Mouse (Mus musculus) neural tube, embryonic 11.5 days (tissue): Measurements from ENCODE around the gene Sema5b. TPM values are rescaled to one million over a fixed set of nuclear protein-coding genes. Genes with fewer than 3 reads are reported as not detected.

ENCODE experiments used
- ATAC-seq: fragments of 200-750 bp; cut with Nextera tagmentation; 2 replicates; pipeline ENCODE4 v1.8.0; 2017; ENCODE audit warnings: moderate number of reproducible peaks, mild to moderate bottlenecking, moderate TSS enrichment, moderate library complexity; ENCODE audit not compliant: insufficient read depth, low FRiP score, low TSS enrichment
- DNase-seq: peaks from one replicate; pipeline ENCODE4 v3.0.0-alpha.2; 2015; ENCODE audit warnings: low spot score
- H3K27ac ChIP-seq: fragments of 300-500 bp; sonication (generic); 2 replicates; pipeline ENCODE4 v1.5.1; 2014; ENCODE audit warnings: low read depth, mild to moderate bottlenecking, low read length
- H3K27me3 ChIP-seq: fragments of 300-500 bp; sonication (generic); 2 replicates; pipeline ENCODE4 v1.6.1; 2014; ENCODE audit warnings: mild to moderate bottlenecking, low read length, mixed read lengths; ENCODE audit not compliant: control insufficient read depth, insufficient read depth
- H3K36me3 ChIP-seq: fragments of 300-500 bp; sonication (generic); 2 replicates; pipeline ENCODE4 v1.6.1; 2014; ENCODE audit warnings: mild to moderate bottlenecking, low read length, moderate library complexity, mixed read lengths; ENCODE audit not compliant: control insufficient read depth, insufficient read depth
- H3K4me1 ChIP-seq: fragments of 300-500 bp; sonication (generic); 2 replicates; pipeline ENCODE4 v1.6.1; 2014; ENCODE audit warnings: low read length, mixed read lengths; ENCODE audit not compliant: control insufficient read depth, insufficient read depth
- H3K4me2 ChIP-seq: fragments of 300-500 bp; sonication (generic); 2 replicates; pipeline ENCODE4 v1.6.1; 2014; ENCODE audit warnings: low read depth, mild to moderate bottlenecking, moderate library complexity
- H3K4me3 ChIP-seq: fragments of 300-500 bp; sonication (generic); 2 replicates; pipeline ENCODE4 v1.5.1; 2014; ENCODE audit warnings: low read depth, low read length
- H3K9ac ChIP-seq: fragments of 300-500 bp; sonication (generic); 2 replicates; pipeline ENCODE4 v1.6.1; 2014; ENCODE audit warnings: mild to moderate bottlenecking, low read length
- H3K9me3 ChIP-seq: fragments of 300-500 bp; sonication (generic); 2 replicates; pipeline ENCODE4 v1.6.1; 2016; ENCODE audit warnings: low read length; ENCODE audit not compliant: control insufficient read depth
- WGBS: fragments of 180-500 bp; shearing (Covaris S2); extraction: QIAGEN DNeasy Blood & Tissue Kit; methylation state at CpG from one replicate; pipeline ENCODE4 v1.1.7; 2014; 5-methylcytosine and 5-hydroxymethylcytosine counted together
- polyA plus RNA-seq: library from polyadenylated mRNA; unstranded; fragments of >200 nt; fragmentation: Nextera tagmentation; extraction: Ambion mirVana; gene quantifications from 2 replicates; pipeline ENCODE4 v1.2.1, GENCODE M21; 2014

The Sema5b gene
- polyA plus RNA-seq, 1 experiment from 2014 or later: 28.1 TPM

- H3K9ac ChIP-seq: peak overlapping the region; percentile 18; the same call in 1 of the 2 replicates
- WGBS: 46% methylated on average over 7 of the region's 7 CpGs
- DNase-seq (peak; percentile 47), ATAC-seq (peak; percentile 56; the same call in 1 of the 2 replicates)
- no peaks in the 10 kb centered on the region for H3K27me3 ChIP-seq
- H3K9me3 ChIP-seq: no peaks in the 10 kb centered on the region
- no peaks in the 10 kb centered on the region for H3K36me3 ChIP-seq
- peaks cover 39% of the 10 kb centered on the region for H3K4me1 ChIP-seq
- H3K4me3 ChIP-seq: no peak overlapping the region
- H3K27ac ChIP-seq: peak overlapping the region; percentile 65
- no peak overlapping the region for H3K4me2 ChIP-seq
Measured at GRCm38 (mm10) chr16:35581299-35581698, 40.4 kb downstream of the Sema5b start.

- ATAC-seq: no peak
- Histone ChIP-seq H3K4me3 (no peak overlapping the region), H3K27ac (no peak overlapping the region), H3K9me3 (no peaks in the 10 kb centered on the region), H3K4me2 (no peak overlapping the region), H3K4me1 (peaks cover 48% of the 10 kb centered on the region), H3K9ac (no peak overlapping the region), H3K36me3 (no peaks in the 10 kb centered on the region), H3K27me3 (no peaks in the 10 kb centered on the region)
- 62% methylated on average over 4 of the region's 4 CpGs for WGBS
- DNase-seq: no peak
Measured at GRCm38 (mm10) chr16:35583551-35584080, 42.7 kb downstream of the Sema5b start.

GRCm38 (mm10) chr16:35585126-35585694, 44.3 kb downstream of the Sema5b start:
- H3K4me3 ChIP-seq: no peak overlapping the region
- H3K4me1 ChIP-seq: peaks cover 61% of the 10 kb centered on the region
- DNase-seq (peak; percentile 56), ATAC-seq (no peak)
- no peaks in the 10 kb centered on the region for H3K9me3 ChIP-seq
- H3K36me3 ChIP-seq: no peaks in the 10 kb centered on the region
- H3K4me2 ChIP-seq: no peak overlapping the region
- H3K27me3 ChIP-seq: no peaks in the 10 kb centered on the region
- no peak overlapping the region for H3K9ac ChIP-seq
- WGBS: 60% methylated on average over 8 of the region's 8 CpGs
- 0 out of 2 replicates have a peak overlapping the region, but pooled peaks have one; percentile 6 for H3K27ac ChIP-seq

DNA sequence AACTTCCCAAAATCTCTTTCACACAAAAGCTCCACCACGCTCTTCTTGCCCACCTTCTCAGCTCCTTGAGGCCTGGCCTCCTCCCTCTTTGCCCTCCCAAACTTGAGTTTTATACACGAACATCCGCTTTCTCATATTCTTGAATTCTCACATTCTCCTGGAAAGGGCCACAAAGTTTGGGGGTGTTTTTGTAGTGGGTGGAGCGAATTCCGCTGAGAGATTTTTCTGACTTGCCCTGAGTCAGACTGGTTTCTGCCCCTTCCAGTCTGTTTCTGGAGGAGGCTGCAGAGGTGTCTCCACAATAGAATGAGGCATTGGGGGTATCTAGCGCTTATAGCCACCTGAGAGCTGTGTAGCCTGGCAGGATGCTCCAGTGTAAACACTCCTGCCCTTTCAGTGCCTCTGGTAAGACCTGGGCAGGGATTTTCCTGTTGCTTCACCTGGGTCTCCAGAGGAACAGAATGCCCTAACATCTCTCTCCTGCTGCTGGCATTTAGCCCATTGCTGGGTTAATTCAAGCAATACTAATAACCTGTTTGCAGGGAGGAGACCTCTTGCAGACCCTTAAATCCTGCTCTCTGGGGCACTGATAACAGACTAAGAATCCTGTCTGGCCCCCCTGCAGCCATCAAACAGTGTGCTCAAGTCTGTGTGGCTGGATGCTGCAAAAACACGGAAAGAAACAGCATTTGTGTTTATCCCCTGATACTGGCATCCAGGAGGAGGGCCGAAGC, 46.3 kb downstream of the Sema5b start:
- no peak for DNase-seq
- peaks cover 54% of the 10 kb centered on the region for H3K4me1 ChIP-seq
- no peaks in the 10 kb centered on the region for H3K36me3 ChIP-seq
- WGBS: 52% methylated on average over 8 of the region's 8 CpGs
- peak overlapping the region; percentile 82 for H3K27ac ChIP-seq
- H3K9ac ChIP-seq: peak overlapping the region; percentile 50
- peak; percentile 36 for ATAC-seq
- no peaks in the 10 kb centered on the region for H3K9me3 ChIP-seq
- peak overlapping the region; percentile 37 for H3K4me2 ChIP-seq
- H3K27me3 ChIP-seq: no peaks in the 10 kb centered on the region
- H3K4me3 ChIP-seq: no peak overlapping the region

DNA sequence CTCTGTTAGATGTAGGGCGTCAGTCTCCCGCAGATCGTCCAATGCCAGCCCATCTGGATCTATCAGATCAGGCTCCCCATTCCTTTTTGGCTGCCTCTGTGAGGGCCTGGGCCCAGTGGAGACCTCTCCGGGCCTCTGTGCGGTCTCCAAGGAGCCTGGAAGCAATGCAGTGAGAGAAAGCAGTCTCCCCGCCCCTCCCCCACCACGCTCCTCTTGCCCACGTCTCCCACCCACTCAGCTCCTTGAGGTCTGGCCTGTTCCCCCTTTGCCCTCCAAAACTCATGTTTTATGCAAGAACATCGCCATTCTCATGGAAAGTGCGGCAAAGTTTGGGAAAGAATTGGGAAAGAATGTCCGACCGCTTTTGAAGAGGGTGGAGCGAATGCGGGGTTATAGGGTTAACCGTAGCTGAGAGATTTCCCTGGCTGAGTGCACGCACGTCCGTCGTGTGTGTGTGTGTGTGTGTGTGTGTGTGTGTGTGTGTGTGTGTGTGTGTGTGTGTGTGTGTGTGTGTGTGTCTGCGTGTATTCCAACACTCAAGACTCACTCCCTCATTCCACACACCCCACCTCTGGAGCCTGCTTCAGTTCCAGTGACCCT, 47.0 kb downstream of the Sema5b start:
- H3K4me1 ChIP-seq: peaks cover 54% of the 10 kb centered on the region
- H3K36me3 ChIP-seq: no peaks in the 10 kb centered on the region
- peak overlapping the region; percentile 82 for H3K27ac ChIP-seq
- H3K9ac ChIP-seq: peak overlapping the region; percentile 50
- 1% methylated on average over 20 of the region's 20 CpGs for WGBS
- H3K27me3 ChIP-seq: no peaks in the 10 kb centered on the region
- peak; percentile 90 for DNase-seq
- peak overlapping the region; percentile 37 for H3K4me2 ChIP-seq
- H3K4me3 ChIP-seq: no peak overlapping the region; the same call in 1 of the 2 replicates
- H3K9me3 ChIP-seq: no peaks in the 10 kb centered on the region
- ATAC-seq: peak; percentile 79

DNA sequence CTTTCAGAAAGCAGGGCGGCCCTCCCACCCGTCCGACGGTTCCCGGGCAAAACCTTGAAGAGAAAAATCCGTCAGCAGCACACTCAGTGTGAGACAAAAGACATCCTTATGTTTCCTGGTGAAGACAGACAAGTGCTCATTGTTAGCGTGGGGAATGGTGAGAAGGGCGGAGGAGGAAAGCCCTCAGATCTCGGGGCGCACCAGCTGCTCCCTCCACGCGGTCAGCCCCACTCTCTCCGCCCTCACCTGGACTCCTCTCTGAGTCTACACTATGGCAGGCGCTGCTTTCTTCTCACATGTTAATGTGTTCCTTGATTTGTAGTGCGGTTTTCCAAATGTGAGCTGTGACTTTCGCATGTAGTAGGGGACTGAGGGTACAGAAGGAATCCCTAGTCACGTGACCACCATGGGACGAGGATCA, 47.8 kb downstream of the Sema5b start:
- Histone ChIP-seq H3K4me3 (no peak overlapping the region; the same call in 1 of the 2 replicates), H3K9ac (peak overlapping the region; percentile 29), H3K27ac (peak overlapping the region; percentile 82), H3K9me3 (no peaks in the 10 kb centered on the region), H3K27me3 (no peaks in the 10 kb centered on the region), H3K4me1 (peaks cover 54% of the 10 kb centered on the region), H3K4me2 (peak overlapping the region; percentile 31), H3K36me3 (no peaks in the 10 kb centered on the region)
- DNase-seq (peak; percentile 66), ATAC-seq (peak; percentile 55)
- WGBS: 4% methylated on average over 18 of the region's 18 CpGs

GRCm38 (mm10) chr16:35591756-35592155, 50.8 kb downstream of the Sema5b start:
- Histone ChIP-seq H3K4me1 (peaks cover 44% of the 10 kb centered on the region), H3K36me3 (no peaks in the 10 kb centered on the region), H3K27ac (no peak overlapping the region), H3K4me2 (no peak overlapping the region), H3K27me3 (no peaks in the 10 kb centered on the region), H3K4me3 (no peak overlapping the region), H3K9me3 (no peaks in the 10 kb centered on the region), H3K9ac (peak overlapping the region; percentile 10; the same call in 1 of the 2 replicates)
- no peak for DNase-seq
- ATAC-seq: no peak
- WGBS: 23% methylated on average over 11 of the region's 11 CpGs

DNA sequence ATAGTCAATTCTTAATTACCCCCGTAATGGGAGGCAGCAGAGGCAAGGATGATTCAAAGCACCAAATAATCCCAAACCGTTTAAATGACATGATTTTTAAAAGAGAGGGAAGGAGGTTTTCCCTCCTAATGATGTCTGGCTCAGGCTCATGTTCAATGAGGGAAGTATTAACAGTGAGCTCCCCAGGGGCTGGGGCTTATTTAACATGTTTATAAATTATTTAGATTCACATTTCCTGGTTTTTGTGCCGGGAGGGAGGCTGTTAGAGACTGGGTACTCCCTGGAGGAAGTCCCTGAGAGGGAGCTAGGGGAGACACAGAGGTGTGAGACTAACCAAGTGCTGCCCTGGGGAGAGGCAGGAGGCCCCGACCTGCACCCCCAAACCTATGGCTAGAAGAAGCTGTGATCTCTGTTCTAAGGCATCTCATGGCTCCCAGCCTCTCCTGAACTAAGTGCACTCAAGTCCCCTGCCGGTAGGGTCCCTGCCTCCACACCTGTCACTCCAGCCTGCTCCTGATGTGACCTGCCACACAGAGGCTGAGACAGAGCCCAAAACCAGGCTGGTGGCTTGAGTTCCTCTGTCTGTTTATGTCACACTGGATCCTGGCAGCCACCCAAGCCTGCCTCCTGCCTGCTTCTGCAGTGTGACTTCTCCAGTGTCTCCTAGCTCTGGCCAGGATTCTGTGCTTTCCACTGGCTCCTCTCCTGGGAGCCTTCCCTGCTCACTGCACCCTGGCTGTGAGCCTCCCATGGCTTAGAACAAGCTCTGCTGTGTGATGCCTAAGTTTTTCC, 51.5 kb downstream of the Sema5b start:
- H3K27ac ChIP-seq: no peak overlapping the region
- no peaks in the 10 kb centered on the region for H3K9me3 ChIP-seq
- DNase-seq: no peak
- H3K4me1 ChIP-seq: peaks cover 43% of the 10 kb centered on the region
- H3K9ac ChIP-seq: no peak overlapping the region
- WGBS: 40% methylated on average over 5 of the region's 5 CpGs
- H3K4me3 ChIP-seq: no peak overlapping the region
- no peak overlapping the region for H3K4me2 ChIP-seq
- no peaks in the 10 kb centered on the region for H3K27me3 ChIP-seq
- H3K36me3 ChIP-seq: no peaks in the 10 kb centered on the region
- no peak for ATAC-seq
